Mouse (Mus musculus): Measurements from ENCODE around the gene Olfr168. TPM values are rescaled to one million over a fixed set of nuclear protein-coding genes. Genes with fewer than 3 reads are reported as not detected.
"Not testable (repeated sequence)": the region's sequence is repeated elsewhere in the genome, so short reads cannot be mapped to it uniquely, and the experiment has no call there.

Olfr168 gene
- not detected for total RNA-seq (2021)
- long read RNA-seq, experiment 1: 0 reads
- long read RNA-seq, experiment 2: 0 reads

- no peak for DNase-seq (ENCODE audit: low spot score)
These were observed at the start of gene Olfr168 for GRCm38 (mm10) chr16:19535455-19535854. Olfr168 (minus strand) TSS chr16:19535555.

GRCm38 (mm10) chr16:19571709-19572108 is 36.4 kb upstream of the Olfr168 start, which contains the start of gene Olfr169:
Olfr169 (minus strand) TSS chr16:19571809.
- not testable (repeated sequence) for DNase-seq (ENCODE audit: low spot score)

GRCm38 (mm10) chr16:19553429-19553828 is 18.1 kb upstream of the Olfr168 start:
- not testable (repeated sequence) for DNase-seq (ENCODE audit: low spot score)

- not testable (repeated sequence) for DNase-seq (ENCODE audit: low spot score)
These were observed 16.9 kb upstream of the Olfr168 start for GRCm38 (mm10) chr16:19552246-19552645.

- DNase-seq (ENCODE audit: low spot score): no peak
These were observed 13.2 kb downstream of the Olfr168 start, which contains the start of gene Olfr167 for GRCm38 (mm10) chr16:19522166-19522565. Olfr167 (minus strand) TSS chr16:19522266.

- no peak for DNase-seq (ENCODE audit: low spot score)
These were observed 52.0 kb downstream of the Olfr168 start, which contains the start of gene Olfr166 for GRCm38 (mm10) chr16:19483394-19483793. Olfr166 (plus strand) TSS chr16:19483694.

Other genes starting within 250 kb of the Olfr168 start
- not detected for gene Olfr164, start 221.5 kb downstream of the Olfr168 start, total RNA-seq (2021)
- gene Olfr165, start 112.4 kb downstream of the Olfr168 start, total RNA-seq (2021): not detected
- gene Olfr166, start 51.9 kb downstream of the Olfr168 start, total RNA-seq (2021): not detected
- not detected for gene Olfr167, start 13.3 kb downstream of the Olfr168 start, total RNA-seq (2021)
- not detected for gene Olfr169, start 36.3 kb upstream of the Olfr168 start, total RNA-seq (2021)
- gene Olfr170, start 76.3 kb upstream of the Olfr168 start, total RNA-seq (2021): not detected
- not detected for gene Olfr171, start 94.4 kb upstream of the Olfr168 start, total RNA-seq (2021)
- gene Lamp3, start 170.8 kb upstream of the Olfr168 start, total RNA-seq (2021): under 1 TPM in 1 of 2 experiments, not detected in 1; 0.07 TPM
- under 1 TPM; 0.05 TPM for gene B3gnt5, start 224.7 kb upstream of the Olfr168 start, total RNA-seq (2021)

Measured in gastrocnemius, adult 18-20 months (tissue).